Mouse (Mus musculus): ENCODE measurements around the gene Sap30bp. TPM values are rescaled to one million over a fixed set of nuclear protein-coding genes. Genes with fewer than 3 reads are reported as not detected.

Gene Sap30bp
- polyA plus RNA-seq, 1 experiment: 51.1 TPM

GRCm38 (mm10) chr11:115975083-115975420, 42.0 kb downstream of the Sap30bp start:
- no peak for TF ChIP-seq CTCF (IDR thresholded peaks at IDR 0.05; ENCODE audit: low read depth, low read length)
- no peak for TF ChIP-seq EP300 (IDR thresholded peaks at IDR 0.05; ENCODE audit: insufficient read depth, low read depth, low read length)
- TF ChIP-seq POLR2A (IDR thresholded peaks at IDR 0.05; ENCODE audit: insufficient read depth, low read length): no peak

GRCm38 (mm10) chr11:115975544-115975943, 42.5 kb downstream of the Sap30bp start:
- Histone ChIP-seq H3K4me1 (ENCODE audit: control insufficient read depth, insufficient read depth, low read length) (peaks cover 3% of the 10 kb centered on the region), H3K36me3 (ENCODE audit: control insufficient read depth, insufficient read depth, low read length, poor library complexity, severe bottlenecking) (no peaks in the 10 kb centered on the region), H3K9ac (ENCODE audit: low read depth, poor library complexity, severe bottlenecking) (peak overlapping the region; percentile 71), H3K9me3 (replicated peaks; ENCODE audit: control insufficient read depth, insufficient read depth, low read length, poor library complexity, severe bottlenecking) (no peaks in the 10 kb centered on the region), H3K27me3 (ENCODE audit: control insufficient read depth, insufficient read depth, low read length, poor library complexity, severe bottlenecking) (no peaks in the 10 kb centered on the region), H3K4me3 (ENCODE audit: low read depth, low read length) (peak overlapping the region; percentile 66), H3K27ac (ENCODE audit: insufficient read depth, low read length) (no peak overlapping the region)
- TF ChIP-seq POLR2A (IDR thresholded peaks at IDR 0.05; ENCODE audit: insufficient read depth, low read length): no peak
- no peak for TF ChIP-seq EP300 (IDR thresholded peaks at IDR 0.05; ENCODE audit: insufficient read depth, low read depth, low read length)

More at GRCm38 (mm10) chr11:115975083-115975420, 42.0 kb downstream of the Sap30bp start:
- Histone ChIP-seq H3K27ac (ENCODE audit: insufficient read depth, low read length) (no peak overlapping the region), H3K9ac (ENCODE audit: low read depth, poor library complexity, severe bottlenecking) (peak overlapping the region; percentile 71), H3K27me3 (ENCODE audit: control insufficient read depth, insufficient read depth, low read length, poor library complexity, severe bottlenecking) (no peaks in the 10 kb centered on the region), H3K4me3 (ENCODE audit: low read depth, low read length) (peak overlapping the region; percentile 66), H3K4me1 (ENCODE audit: control insufficient read depth, insufficient read depth, low read length) (peaks cover 4% of the 10 kb centered on the region), H3K36me3 (ENCODE audit: control insufficient read depth, insufficient read depth, low read length, poor library complexity, severe bottlenecking) (no peaks in the 10 kb centered on the region), H3K9me3 (replicated peaks; ENCODE audit: control insufficient read depth, insufficient read depth, low read length, poor library complexity, severe bottlenecking) (no peaks in the 10 kb centered on the region)

- H3K9ac ChIP-seq (ENCODE audit: low read depth, poor library complexity, severe bottlenecking): no peak overlapping the region
- H3K27ac ChIP-seq (ENCODE audit: insufficient read depth, low read length): no peak overlapping the region
- H3K9me3 ChIP-seq (replicated peaks; ENCODE audit: control insufficient read depth, insufficient read depth, low read length, poor library complexity, severe bottlenecking): no peaks in the 10 kb centered on the region
- no peaks in the 10 kb centered on the region for H3K27me3 ChIP-seq (ENCODE audit: control insufficient read depth, insufficient read depth, low read length, poor library complexity, severe bottlenecking)
- no peak overlapping the region for H3K4me3 ChIP-seq (ENCODE audit: low read depth, low read length)
- H3K36me3 ChIP-seq (ENCODE audit: control insufficient read depth, insufficient read depth, low read length, poor library complexity, severe bottlenecking): no peaks in the 10 kb centered on the region
- no peak for TF ChIP-seq EP300 (IDR thresholded peaks at IDR 0.05; ENCODE audit: insufficient read depth, low read depth, low read length)
- TF ChIP-seq POLR2A (IDR thresholded peaks at IDR 0.05; ENCODE audit: insufficient read depth, low read length): no peak
- TF ChIP-seq CTCF (IDR thresholded peaks at IDR 0.05; ENCODE audit: low read depth, low read length): no peak
- H3K4me1 ChIP-seq (ENCODE audit: control insufficient read depth, insufficient read depth, low read length): no peaks in the 10 kb centered on the region
These were observed 49.4 kb downstream of the Sap30bp start for GRCm38 (mm10) chr11:115982472-115982871.

- H3K9ac ChIP-seq (ENCODE audit: low read depth, poor library complexity, severe bottlenecking): no peak overlapping the region
- H3K36me3 ChIP-seq (ENCODE audit: control insufficient read depth, insufficient read depth, low read length, poor library complexity, severe bottlenecking): no peaks in the 10 kb centered on the region
- TF ChIP-seq EP300 (IDR thresholded peaks at IDR 0.05; ENCODE audit: insufficient read depth, low read depth, low read length): no peak
- TF ChIP-seq POLR2A (IDR thresholded peaks at IDR 0.05; ENCODE audit: insufficient read depth, low read length): no peak
- no peak for TF ChIP-seq CTCF (IDR thresholded peaks at IDR 0.05; ENCODE audit: low read depth, low read length)
- H3K4me3 ChIP-seq (ENCODE audit: low read depth, low read length): no peak overlapping the region
- H3K9me3 ChIP-seq (replicated peaks; ENCODE audit: control insufficient read depth, insufficient read depth, low read length, poor library complexity, severe bottlenecking): no peaks in the 10 kb centered on the region
- H3K27me3 ChIP-seq (ENCODE audit: control insufficient read depth, insufficient read depth, low read length, poor library complexity, severe bottlenecking): no peaks in the 10 kb centered on the region
- no peaks in the 10 kb centered on the region for H3K4me1 ChIP-seq (ENCODE audit: control insufficient read depth, insufficient read depth, low read length)
- no peak overlapping the region for H3K27ac ChIP-seq (ENCODE audit: insufficient read depth, low read length)
These were observed 50.2 kb downstream of the Sap30bp start for GRCm38 (mm10) chr11:115983291-115983690.

GRCm38 (mm10) chr11:115989686-115990085, 56.6 kb downstream of the Sap30bp start:
- Histone ChIP-seq H3K9me3 (replicated peaks; ENCODE audit: control insufficient read depth, insufficient read depth, low read length, poor library complexity, severe bottlenecking) (no peaks in the 10 kb centered on the region), H3K4me1 (ENCODE audit: control insufficient read depth, insufficient read depth, low read length) (no peaks in the 10 kb centered on the region), H3K27ac (ENCODE audit: insufficient read depth, low read length) (no peak overlapping the region), H3K4me3 (ENCODE audit: low read depth, low read length) (peak overlapping the region; percentile 57), H3K9ac (ENCODE audit: low read depth, poor library complexity, severe bottlenecking) (peak overlapping the region; percentile 45), H3K27me3 (ENCODE audit: control insufficient read depth, insufficient read depth, low read length, poor library complexity, severe bottlenecking) (no peaks in the 10 kb centered on the region), H3K36me3 (ENCODE audit: control insufficient read depth, insufficient read depth, low read length, poor library complexity, severe bottlenecking) (no peaks in the 10 kb centered on the region)
- TF ChIP-seq CTCF (IDR thresholded peaks at IDR 0.05; ENCODE audit: low read depth, low read length) (no peak), EP300 (IDR thresholded peaks at IDR 0.05; ENCODE audit: insufficient read depth, low read depth, low read length) (no peak), POLR2A (IDR thresholded peaks at IDR 0.05; ENCODE audit: insufficient read depth, low read length) (no peak)

- TF ChIP-seq CTCF (IDR thresholded peaks at IDR 0.05; ENCODE audit: low read depth, low read length) (no peak), EP300 (IDR thresholded peaks at IDR 0.05; ENCODE audit: insufficient read depth, low read depth, low read length) (no peak), POLR2A (IDR thresholded peaks at IDR 0.05; ENCODE audit: insufficient read depth, low read length) (no peak)
- Histone ChIP-seq H3K4me3 (ENCODE audit: low read depth, low read length) (no peak overlapping the region), H3K27me3 (ENCODE audit: control insufficient read depth, insufficient read depth, low read length, poor library complexity, severe bottlenecking) (no peaks in the 10 kb centered on the region), H3K9ac (ENCODE audit: low read depth, poor library complexity, severe bottlenecking) (no peak overlapping the region), H3K4me1 (ENCODE audit: control insufficient read depth, insufficient read depth, low read length) (no peaks in the 10 kb centered on the region), H3K36me3 (ENCODE audit: control insufficient read depth, insufficient read depth, low read length, poor library complexity, severe bottlenecking) (no peaks in the 10 kb centered on the region), H3K9me3 (replicated peaks; ENCODE audit: control insufficient read depth, insufficient read depth, low read length, poor library complexity, severe bottlenecking) (no peaks in the 10 kb centered on the region), H3K27ac (ENCODE audit: insufficient read depth, low read length) (no peak overlapping the region)
These were observed 59.0 kb downstream of the Sap30bp start for GRCm38 (mm10) chr11:115992098-115992497.
